Mouse (Mus musculus) neural tube, embryonic 11.5 days (tissue): Measurements from ENCODE around the gene Muc13. TPM values are rescaled to one million over a fixed set of nuclear protein-coding genes. Genes with fewer than 3 reads are reported as not detected.

Experiments
- ATAC-seq: fragments of 200-750 bp; cut with Nextera tagmentation; 2 replicates; pipeline ENCODE4 v1.8.0; 2017; ENCODE audit warnings: moderate number of reproducible peaks, mild to moderate bottlenecking, moderate TSS enrichment, moderate library complexity; ENCODE audit not compliant: insufficient read depth, low FRiP score, low TSS enrichment
- DNase-seq: peaks from one replicate; pipeline ENCODE4 v3.0.0-alpha.2; 2015; ENCODE audit warnings: low spot score
- H3K27ac ChIP-seq: fragments of 300-500 bp; sonication (generic); 2 replicates; pipeline ENCODE4 v1.5.1; 2014; ENCODE audit warnings: low read depth, mild to moderate bottlenecking, low read length
- H3K27me3 ChIP-seq: fragments of 300-500 bp; sonication (generic); 2 replicates; pipeline ENCODE4 v1.6.1; 2014; ENCODE audit warnings: mild to moderate bottlenecking, low read length, mixed read lengths; ENCODE audit not compliant: control insufficient read depth, insufficient read depth
- H3K36me3 ChIP-seq: fragments of 300-500 bp; sonication (generic); 2 replicates; pipeline ENCODE4 v1.6.1; 2014; ENCODE audit warnings: mild to moderate bottlenecking, low read length, moderate library complexity, mixed read lengths; ENCODE audit not compliant: control insufficient read depth, insufficient read depth
- H3K4me1 ChIP-seq: fragments of 300-500 bp; sonication (generic); 2 replicates; pipeline ENCODE4 v1.6.1; 2014; ENCODE audit warnings: low read length, mixed read lengths; ENCODE audit not compliant: control insufficient read depth, insufficient read depth
- H3K4me2 ChIP-seq: fragments of 300-500 bp; sonication (generic); 2 replicates; pipeline ENCODE4 v1.6.1; 2014; ENCODE audit warnings: low read depth, mild to moderate bottlenecking, moderate library complexity
- H3K4me3 ChIP-seq: fragments of 300-500 bp; sonication (generic); 2 replicates; pipeline ENCODE4 v1.5.1; 2014; ENCODE audit warnings: low read depth, low read length
- H3K9ac ChIP-seq: fragments of 300-500 bp; sonication (generic); 2 replicates; pipeline ENCODE4 v1.6.1; 2014; ENCODE audit warnings: mild to moderate bottlenecking, low read length
- H3K9me3 ChIP-seq: fragments of 300-500 bp; sonication (generic); 2 replicates; pipeline ENCODE4 v1.6.1; 2016; ENCODE audit warnings: low read length; ENCODE audit not compliant: control insufficient read depth
- WGBS: fragments of 180-500 bp; shearing (Covaris S2); extraction: QIAGEN DNeasy Blood & Tissue Kit; methylation state at CpG from one replicate; pipeline ENCODE4 v1.1.7; 2014; 5-methylcytosine and 5-hydroxymethylcytosine counted together
- polyA plus RNA-seq: library from polyadenylated mRNA; unstranded; fragments of >200 nt; fragmentation: Nextera tagmentation; extraction: Ambion mirVana; gene quantifications from 2 replicates; pipeline ENCODE4 v1.2.1, GENCODE M21; 2014

The Muc13 gene
- polyA plus RNA-seq, 1 experiment from 2014 or later = 0.23 TPM

DNA sequence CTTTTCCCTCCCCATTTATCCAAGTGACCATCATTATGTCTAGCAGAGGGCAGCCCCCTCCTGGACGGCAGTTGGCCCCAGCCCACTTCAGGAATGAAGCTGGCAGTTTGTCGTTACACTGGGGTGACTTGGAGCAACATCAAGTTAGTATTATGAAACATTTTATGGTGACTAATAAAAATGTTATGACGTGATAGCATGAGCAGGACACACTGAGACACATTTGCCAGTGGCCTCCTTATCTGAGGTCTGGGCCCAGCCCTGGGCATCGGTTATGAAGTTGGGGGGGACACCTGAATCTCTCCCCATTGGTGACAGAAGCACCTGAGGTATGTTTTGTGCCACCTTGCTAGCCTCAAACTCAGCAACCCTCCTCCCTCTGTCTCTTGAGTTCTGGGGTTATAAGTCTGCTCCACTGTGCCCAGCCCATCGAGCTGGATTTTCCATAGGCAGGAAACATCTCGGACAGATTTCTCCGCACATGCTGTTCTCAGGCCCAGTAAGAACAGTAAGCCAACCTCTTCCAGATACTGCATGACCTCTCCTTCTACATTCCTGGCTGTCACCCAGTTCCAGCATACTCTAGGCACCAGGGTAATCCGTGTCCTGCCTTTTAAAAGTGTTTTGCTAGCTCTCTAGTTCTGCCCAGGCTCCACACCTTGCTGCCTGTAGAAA is 40.8 kb upstream of the Muc13 start:
- H3K4me2 ChIP-seq = no peak overlapping the region
- H3K4me1 ChIP-seq = no peaks in the 10 kb centered on the region
- 86% methylated on average over 8 of the region's 8 CpGs for WGBS
- no peak overlapping the region for H3K4me3 ChIP-seq
- H3K27me3 ChIP-seq = no peaks in the 10 kb centered on the region
- no peak overlapping the region for H3K27ac ChIP-seq
- H3K9ac ChIP-seq = no peak overlapping the region
- H3K36me3 ChIP-seq = peaks cover 2% of the 10 kb centered on the region; the same call in 1 of the 2 replicates
- H3K9me3 ChIP-seq = no peaks in the 10 kb centered on the region
- DNase-seq (no peak), ATAC-seq (no peak)

DNA sequence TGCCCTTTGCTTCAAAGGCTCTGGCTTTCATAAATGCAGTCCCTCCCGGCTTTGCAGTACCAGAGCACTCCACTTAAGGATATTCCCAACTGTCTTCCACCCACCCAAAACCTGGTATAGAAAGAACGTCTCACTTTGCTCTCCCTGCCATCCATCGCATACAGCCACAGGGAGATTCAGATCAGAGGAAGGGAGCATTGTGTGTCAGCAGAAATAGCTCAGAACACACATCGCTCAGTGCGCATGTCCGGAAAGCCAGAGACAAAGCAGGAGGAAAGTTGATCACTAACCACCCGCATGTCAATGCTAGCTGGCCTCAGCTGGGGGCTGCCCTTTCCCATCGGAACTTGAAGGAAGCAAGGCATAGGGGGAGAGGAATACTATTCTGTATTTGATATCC is 38.5 kb upstream of the Muc13 start:
- Histone ChIP-seq H3K36me3 (peaks cover 4% of the 10 kb centered on the region; the same call in 1 of the 2 replicates), H3K27me3 (no peaks in the 10 kb centered on the region), H3K9me3 (no peaks in the 10 kb centered on the region), H3K4me1 (no peaks in the 10 kb centered on the region), H3K4me2 (no peak overlapping the region), H3K4me3 (no peak overlapping the region), H3K9ac (no peak overlapping the region), H3K27ac (no peak overlapping the region)
- 86% methylated on average over 8 of the region's 8 CpGs for WGBS
- ATAC-seq (no peak), DNase-seq (no peak)

DNA sequence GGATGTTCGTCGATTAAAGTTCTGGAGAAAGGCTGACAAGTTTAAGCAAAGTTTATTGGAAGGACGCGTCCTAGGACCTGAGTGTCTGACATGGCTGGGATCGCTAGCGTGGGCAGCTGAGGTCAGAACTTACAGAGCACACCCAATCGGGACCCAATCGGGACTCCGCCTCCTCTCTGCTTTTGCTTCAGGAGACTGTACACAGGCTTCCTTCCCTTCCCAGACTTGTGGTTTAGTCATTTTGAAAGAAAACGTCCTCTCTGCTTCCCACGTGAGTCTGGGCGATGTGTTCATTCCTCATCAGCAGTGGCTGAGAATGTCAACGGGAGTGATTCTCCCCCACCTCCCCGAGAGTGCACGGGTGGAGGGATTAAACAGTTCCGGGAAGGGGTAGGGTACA is 37.9 kb upstream of the Muc13 start:
- Histone ChIP-seq H3K27ac (no peak overlapping the region), H3K27me3 (no peaks in the 10 kb centered on the region), H3K36me3 (peaks cover 4% of the 10 kb centered on the region; the same call in 1 of the 2 replicates), H3K9me3 (no peaks in the 10 kb centered on the region), H3K9ac (no peak overlapping the region), H3K4me1 (no peaks in the 10 kb centered on the region), H3K4me3 (no peak overlapping the region), H3K4me2 (no peak overlapping the region)
- ATAC-seq (no peak), DNase-seq (no peak)
- WGBS = 75% methylated on average over 16 of the region's 16 CpGs

DNA sequence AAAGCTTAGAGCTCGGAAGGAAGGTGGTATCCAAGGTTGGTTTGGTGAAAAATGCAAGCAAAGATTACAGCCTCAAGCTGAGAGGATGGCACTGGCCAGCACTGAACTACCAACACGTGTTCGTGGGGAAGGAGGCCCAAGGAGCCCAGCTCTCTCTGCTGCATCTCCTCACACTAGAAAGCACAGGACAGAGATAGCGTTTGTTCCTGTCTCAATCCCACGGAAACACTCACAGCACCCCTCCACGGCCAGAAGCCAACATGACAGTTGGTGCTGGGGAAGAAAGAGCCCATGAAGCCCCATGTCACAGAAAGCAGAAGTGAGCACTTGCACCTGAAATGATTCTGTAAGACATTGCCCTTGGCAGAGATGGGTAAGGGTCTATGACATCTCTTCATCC is 37.4 kb upstream of the Muc13 start:
- DNase-seq (no peak), ATAC-seq (no peak)
- no peak overlapping the region for H3K9ac ChIP-seq
- H3K4me1 ChIP-seq = no peaks in the 10 kb centered on the region
- 70% methylated on average over 6 of the region's 6 CpGs for WGBS
- no peaks in the 10 kb centered on the region for H3K27me3 ChIP-seq
- H3K4me3 ChIP-seq = no peak overlapping the region
- no peaks in the 10 kb centered on the region for H3K9me3 ChIP-seq
- no peak overlapping the region for H3K27ac ChIP-seq
- peaks cover 4% of the 10 kb centered on the region; the same call in 1 of the 2 replicates for H3K36me3 ChIP-seq
- H3K4me2 ChIP-seq = no peak overlapping the region

DNA sequence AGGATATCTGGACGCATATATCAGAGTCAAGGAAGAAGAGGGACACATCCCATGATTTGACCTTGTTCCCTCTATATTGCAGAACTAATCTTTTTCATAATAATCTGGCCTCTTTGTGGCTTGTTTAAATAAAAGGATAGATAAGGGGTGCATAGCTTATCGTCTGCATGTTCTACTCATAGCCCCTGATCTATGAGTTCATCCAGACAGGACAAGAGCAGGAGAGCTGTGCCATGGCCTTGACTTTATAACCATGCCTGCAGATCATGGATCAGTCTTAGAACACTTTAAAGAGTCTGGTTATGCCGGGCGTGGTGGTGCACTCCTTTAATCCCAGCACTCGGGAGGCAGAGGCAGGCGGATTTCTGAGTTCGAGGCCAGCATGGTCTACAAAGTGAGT is 34.6 kb upstream of the Muc13 start:
- Histone ChIP-seq H3K4me1 (peaks cover 1% of the 10 kb centered on the region; the same call in 1 of the 2 replicates), H3K4me3 (no peak overlapping the region), H3K27me3 (no peaks in the 10 kb centered on the region), H3K36me3 (peaks cover 3% of the 10 kb centered on the region; the same call in 1 of the 2 replicates), H3K9ac (no peak overlapping the region), H3K9me3 (no peaks in the 10 kb centered on the region), H3K4me2 (no peak overlapping the region), H3K27ac (no peak overlapping the region)
- DNase-seq (no peak), ATAC-seq (no peak)
- 94% methylated on average over 7 of the region's 7 CpGs for WGBS

DNA sequence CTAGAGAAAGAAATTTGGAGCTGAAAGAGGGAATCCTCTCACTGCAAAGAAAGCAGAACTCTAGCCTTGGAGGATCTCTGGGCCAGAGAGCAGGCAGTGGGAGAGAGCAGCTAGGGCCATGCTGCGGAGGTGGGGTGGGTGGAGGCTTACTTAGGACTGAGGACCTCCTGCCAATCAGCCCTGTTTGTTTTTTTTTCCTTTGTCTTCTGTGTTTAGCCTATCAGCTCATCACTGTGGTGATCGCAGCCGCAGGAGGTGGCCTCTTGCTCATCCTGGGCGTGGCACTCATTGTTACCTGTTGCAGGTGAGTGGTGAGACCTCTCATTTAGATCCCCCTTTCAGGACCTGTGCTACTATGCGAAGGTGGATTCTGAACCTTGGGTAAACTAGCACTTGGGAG is 33.3 kb upstream of the Muc13 start:
- Histone ChIP-seq H3K9me3 (no peaks in the 10 kb centered on the region), H3K36me3 (peaks cover 3% of the 10 kb centered on the region; the same call in 1 of the 2 replicates), H3K4me1 (peaks cover 3% of the 10 kb centered on the region; the same call in 1 of the 2 replicates), H3K4me3 (no peak overlapping the region), H3K27me3 (no peaks in the 10 kb centered on the region), H3K4me2 (no peak overlapping the region), H3K9ac (no peak overlapping the region), H3K27ac (no peak overlapping the region)
- DNase-seq = no peak
- 39% methylated on average over 5 of the region's 5 CpGs for WGBS
- no peak for ATAC-seq

DNA sequence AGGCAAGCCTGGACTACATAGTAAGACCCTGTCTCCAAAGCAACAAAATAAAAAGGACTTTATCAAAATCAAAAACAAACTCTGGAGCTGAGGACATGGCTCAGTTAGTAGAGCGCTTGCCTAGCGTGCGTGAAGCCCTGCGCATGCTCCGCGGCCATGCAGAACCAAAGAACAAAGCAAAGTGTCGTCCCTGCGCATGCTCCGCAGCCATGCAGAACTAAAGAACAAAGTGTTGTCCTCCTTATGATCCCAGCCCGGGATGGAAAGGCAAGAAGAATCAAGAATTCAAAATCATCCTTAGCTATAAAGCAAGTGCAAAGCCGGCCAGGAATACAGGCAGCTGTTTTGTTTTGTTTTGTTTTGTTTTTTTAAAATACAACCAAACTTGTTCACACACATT is 32.8 kb upstream of the Muc13 start:
- Histone ChIP-seq H3K36me3 (peaks cover 3% of the 10 kb centered on the region; the same call in 1 of the 2 replicates), H3K4me2 (no peak overlapping the region), H3K4me3 (no peak overlapping the region), H3K9ac (no peak overlapping the region), H3K27me3 (no peaks in the 10 kb centered on the region), H3K4me1 (peaks cover 3% of the 10 kb centered on the region; the same call in 1 of the 2 replicates), H3K27ac (no peak overlapping the region), H3K9me3 (no peaks in the 10 kb centered on the region)
- WGBS = 70% methylated on average over 11 of the region's 11 CpGs
- no peak for DNase-seq
- no peak for ATAC-seq

DNA sequence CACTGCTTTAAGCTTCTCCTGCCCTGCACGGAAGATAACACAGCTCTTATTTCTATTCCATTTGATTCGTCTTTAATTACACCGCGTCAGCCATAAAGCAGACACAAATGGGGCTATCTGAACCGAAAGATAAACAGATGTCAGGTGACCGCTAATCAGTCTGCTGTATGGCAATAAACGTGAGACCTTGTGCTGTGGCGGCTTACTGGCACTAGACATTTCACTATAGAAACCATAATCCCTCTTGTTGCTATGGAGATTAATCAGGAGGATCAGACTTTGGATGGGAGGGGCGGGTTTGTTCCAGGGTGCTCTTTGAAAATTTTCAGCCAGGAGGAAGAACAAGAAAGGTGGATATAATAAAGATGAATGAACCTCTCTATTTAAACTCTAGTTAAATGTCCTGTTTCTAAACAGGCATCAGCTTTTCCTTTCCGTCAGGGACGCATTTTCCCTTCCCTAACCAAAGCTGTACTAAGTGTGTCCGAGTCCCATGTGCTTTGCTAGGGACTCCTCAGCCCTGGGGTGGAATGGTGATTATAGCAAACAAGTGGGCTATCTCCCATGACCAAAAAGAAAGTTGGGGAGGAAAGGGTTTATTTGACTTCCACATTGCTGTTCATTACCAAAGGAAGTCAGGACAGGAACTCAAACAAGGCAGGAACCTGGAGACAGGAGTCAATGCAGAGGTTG is 29.2 kb upstream of the Muc13 start:
- DNase-seq (no peak), ATAC-seq (no peak)
- Histone ChIP-seq H3K9ac (no peak overlapping the region), H3K4me3 (no peak overlapping the region), H3K4me2 (no peak overlapping the region), H3K4me1 (peaks cover 3% of the 10 kb centered on the region; the same call in 1 of the 2 replicates), H3K9me3 (no peaks in the 10 kb centered on the region), H3K27me3 (no peaks in the 10 kb centered on the region), H3K36me3 (no peaks in the 10 kb centered on the region), H3K27ac (no peak overlapping the region)
- 53% methylated on average over 12 of the region's 12 CpGs for WGBS

DNA sequence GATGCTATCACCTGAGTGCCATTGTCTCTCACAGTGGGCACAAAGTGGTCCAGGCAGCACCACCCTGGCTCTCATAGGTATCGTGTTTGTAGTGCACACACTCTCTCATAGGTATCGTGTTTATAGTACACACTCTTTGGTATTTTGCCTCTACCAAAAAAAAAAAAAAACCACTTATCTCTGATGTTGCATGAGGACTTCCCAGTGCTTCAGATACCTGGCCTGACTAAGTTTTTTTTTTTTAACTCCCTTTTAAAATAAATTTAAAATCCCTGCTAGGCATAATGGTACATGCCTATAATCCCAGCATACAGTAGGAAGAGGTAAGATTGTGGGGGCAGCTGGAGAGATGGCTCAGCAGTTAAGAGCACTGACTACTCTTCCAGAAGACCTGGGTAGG is 28.4 kb upstream of the Muc13 start:
- no peak overlapping the region for H3K27ac ChIP-seq
- WGBS = 96% methylated on average over 2 of the region's 2 CpGs
- peaks cover 3% of the 10 kb centered on the region; the same call in 1 of the 2 replicates for H3K4me1 ChIP-seq
- H3K4me2 ChIP-seq = no peak overlapping the region
- no peaks in the 10 kb centered on the region for H3K27me3 ChIP-seq
- H3K4me3 ChIP-seq = no peak overlapping the region
- ATAC-seq (no peak), DNase-seq (no peak)
- no peaks in the 10 kb centered on the region for H3K9me3 ChIP-seq
- no peak overlapping the region for H3K9ac ChIP-seq
- H3K36me3 ChIP-seq = no peaks in the 10 kb centered on the region
